Mouse (Mus musculus): ENCODE results near the gene Slc47a2.

Gene Slc47a2

DNA sequence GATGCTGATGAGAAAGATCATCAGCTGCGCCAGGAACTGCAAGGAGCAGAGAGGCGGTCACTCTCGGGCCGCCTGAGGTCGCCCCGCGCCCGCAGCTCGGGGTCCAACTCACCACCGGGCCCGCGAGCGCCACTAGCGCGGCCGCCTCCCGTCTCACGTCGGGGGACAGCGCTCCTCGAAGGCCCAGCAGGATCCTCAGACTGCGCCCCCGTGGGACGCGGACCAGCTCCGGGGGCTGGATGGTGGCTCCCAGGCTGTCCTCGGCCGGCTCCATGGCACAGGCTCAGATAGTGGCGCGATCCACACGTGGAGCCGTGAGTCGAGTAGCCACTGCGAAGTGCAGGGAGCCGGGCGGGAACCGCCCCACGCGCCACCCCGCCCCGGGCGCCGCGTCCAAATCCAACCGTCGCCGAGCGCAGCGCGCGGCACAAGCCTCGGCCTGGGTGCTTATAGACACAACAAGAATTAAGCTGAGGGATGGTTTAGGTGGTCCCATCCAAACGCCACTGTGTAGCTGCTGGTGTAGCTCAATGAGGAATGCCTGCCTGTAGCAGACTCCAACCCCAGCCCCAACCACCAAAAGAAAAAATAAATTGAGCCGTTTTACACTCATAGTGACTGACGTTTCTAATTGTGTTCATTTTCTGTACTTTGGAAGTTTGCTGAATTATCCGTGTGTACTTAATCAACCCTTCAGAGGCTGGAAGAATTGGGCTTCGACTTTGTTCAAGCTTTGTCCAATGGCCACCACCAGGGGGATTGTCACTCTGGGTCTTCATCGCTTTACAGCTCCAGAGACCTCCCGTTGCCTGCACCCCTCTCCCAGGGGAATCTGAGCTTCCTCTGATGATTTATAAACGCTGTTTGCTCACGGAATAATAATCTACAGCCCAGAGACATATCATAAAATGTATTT is at the start of gene Slc47a2:
Gene Slc47a2 (minus strand): TSS at position 356 of the 916 bp plus-strand sequence.
- peak in 1 of 2 experiments; percentile 28 for DNase-seq

DNA sequence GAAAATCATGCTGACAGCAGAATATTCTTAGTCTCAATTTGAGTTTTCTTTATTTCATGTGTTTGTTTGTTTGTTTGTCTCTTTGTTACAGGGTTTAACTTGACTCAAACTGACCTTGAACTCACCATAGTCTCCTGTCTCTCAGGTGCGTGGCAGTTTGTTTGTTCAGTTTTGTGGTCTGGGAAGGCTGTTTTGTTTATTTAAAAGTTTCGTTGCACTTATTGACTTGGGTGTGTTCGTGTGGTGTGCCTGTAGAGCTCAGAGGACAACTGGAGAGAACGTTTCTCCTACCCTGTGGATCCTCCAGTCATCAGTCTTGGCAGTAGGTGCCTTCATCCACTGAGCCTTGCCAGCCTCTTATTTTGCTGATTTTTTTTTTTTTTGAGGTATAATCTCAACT is 46.3 kb upstream of the Slc47a2 start:
- DNase-seq, result no peak

DNA sequence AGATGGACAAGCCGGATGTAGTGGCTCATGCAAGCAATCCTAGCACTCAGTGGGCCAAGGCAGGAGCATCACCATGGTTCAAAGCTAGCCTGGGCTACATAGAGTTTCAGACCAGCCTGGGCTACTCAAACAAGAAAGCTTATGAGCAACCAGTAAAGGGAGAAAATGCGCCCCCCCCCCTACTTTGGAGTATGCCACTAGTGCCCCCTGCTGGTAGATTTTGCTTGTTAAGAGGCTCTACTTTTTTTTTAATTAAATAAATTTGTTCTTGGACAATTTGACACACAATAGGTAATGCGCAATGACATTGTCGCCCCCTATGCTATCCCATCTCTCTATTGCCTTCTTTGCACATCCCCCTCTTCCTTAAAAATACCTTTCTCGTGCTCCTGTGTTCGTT is 45.4 kb upstream of the Slc47a2 start:
- DNase-seq, result peak; percentile 13 to 62

DNA sequence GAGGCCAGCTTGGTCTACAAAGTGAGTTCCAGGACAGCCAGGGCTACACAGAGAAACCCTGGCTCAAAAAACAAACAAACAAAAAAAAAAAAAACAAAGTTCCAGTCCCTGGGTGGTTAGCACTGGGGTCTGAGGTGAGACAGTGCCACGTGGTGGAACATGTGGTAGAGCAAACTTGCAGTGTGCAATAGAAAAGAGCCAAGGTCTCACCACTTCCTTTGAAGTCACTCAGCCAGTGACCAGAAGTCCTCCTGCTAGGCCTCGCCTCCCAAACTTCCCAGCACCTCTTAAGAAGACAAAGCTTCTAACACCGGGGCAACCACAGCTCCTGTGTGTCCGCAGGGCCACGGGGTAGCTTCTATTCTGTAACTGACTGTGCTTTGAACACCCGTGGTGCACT is 44.6 kb upstream of the Slc47a2 start:
- no peak for DNase-seq

DNA sequence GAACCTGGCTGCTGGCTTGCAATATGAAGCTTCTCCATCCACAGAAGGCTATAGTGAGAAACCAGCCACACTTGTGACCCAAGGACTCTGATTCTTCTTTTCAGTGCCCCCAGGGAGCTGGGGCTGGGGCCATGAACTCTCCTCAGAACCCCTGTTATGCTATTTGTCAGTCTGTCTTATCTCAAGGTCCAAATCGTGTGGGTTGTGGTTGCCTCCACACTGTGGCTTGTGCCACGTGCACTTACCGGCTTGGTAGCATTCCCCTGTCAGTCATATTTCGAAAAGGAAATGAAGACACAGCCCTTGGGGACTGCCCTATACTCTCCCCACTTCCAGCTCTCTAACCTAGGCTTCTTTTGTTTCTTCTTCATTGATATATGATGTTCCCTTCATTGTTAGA is 43.1 kb upstream of the Slc47a2 start:
- no peak for DNase-seq

DNA sequence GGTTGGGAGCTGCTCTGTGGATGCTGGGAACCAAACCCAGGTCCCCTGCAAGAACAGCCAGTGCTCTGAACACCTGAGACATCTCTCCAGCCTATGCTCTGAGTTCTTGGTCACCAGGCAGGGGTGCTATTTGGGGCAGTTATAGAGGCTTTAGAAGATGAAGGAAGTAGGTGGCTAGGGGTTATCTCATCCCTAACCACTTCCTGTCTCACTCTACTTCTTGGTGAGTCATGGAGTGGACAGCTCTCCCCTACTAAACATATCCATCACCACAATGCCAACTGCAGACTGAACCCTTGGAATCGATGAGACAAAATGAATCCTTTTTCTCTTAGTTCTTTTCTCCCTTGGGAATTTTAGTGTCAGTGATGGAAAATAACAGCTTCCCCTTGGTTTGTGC is 38.6 kb upstream of the Slc47a2 start:
- DNase-seq, result no peak

DNA sequence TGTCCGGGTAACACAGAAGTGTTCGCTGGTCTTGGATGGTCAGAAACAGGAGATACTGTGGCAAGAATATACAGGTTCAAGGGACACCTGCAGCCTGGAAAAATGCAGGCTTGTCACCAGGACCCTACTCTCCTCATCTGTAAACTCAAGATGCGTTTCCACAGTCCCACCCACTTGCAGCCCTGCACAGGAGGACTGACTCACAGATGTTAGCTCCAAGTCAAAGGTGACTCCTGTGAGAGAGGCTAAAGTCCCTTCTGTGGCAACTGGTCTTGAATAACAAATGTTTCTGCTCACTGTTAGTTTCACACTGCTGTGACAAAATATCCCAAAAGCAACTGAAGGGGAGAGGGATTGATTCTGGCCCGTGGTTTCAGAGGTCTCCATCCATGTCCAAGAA is 36.0 kb upstream of the Slc47a2 start:
- DNase-seq, result no peak

DNA sequence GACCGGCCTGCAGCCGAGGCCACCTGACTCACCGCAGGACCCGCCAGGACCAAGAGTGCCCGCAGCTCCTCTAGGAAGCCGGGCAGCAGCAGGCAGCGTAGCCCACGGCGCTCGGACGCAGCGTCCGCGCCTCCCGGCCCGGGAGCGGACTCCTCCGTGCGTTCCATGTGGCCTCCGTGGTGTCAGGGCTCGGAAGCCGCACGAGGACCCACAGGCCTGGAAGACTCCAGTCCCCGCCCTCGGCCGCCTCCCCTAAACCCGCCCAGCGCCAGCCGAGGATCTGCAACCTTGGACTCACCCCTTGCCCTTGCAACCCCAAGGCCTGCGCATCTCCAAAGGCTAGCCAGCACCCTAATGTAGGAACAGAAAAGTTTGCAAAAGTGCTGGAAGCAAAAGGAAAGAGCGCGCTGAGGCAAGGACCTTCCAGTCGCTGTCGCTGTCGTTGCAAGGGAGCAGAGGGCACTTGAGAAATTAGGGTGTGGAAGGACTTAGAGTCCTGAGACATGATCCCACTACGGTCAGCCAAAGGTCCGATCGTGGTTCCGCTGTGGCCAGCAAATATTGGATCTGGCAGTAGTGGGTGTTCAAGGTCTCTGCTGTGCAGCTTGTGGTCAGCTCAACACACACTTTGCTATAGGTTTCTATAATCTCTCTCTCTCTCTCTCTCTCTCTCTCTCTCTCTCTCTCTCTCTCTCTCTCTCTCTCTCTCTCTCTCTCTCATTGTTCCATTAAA is 35.4 kb upstream of the Slc47a2 start, which contains the start of gene Slc47a1:
Gene Slc47a1 (minus strand): TSS at position 465 of the 733 bp plus-strand sequence.
- DNase-seq, result peak in 1 of 2 experiments; percentile 29

DNA sequence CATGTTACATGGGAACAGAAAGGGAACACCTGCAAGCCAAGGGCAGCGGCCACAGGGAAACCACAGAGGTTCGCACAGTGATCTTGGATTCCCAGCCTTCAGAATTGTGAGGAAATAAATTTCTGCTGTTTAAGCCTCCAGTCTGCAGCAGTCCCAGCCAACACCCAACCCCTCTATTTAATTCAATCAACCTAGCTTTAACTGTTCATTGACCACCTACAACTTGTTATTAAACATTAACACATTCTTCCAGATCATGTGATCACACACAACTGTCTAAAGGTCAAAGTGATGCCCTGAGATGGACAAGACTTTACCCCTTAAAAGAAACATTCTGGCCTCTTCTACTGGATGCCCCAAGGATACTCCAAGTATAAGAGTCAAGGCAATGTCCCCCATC is 26.0 kb upstream of the Slc47a2 start:
- no peak for DNase-seq

DNA sequence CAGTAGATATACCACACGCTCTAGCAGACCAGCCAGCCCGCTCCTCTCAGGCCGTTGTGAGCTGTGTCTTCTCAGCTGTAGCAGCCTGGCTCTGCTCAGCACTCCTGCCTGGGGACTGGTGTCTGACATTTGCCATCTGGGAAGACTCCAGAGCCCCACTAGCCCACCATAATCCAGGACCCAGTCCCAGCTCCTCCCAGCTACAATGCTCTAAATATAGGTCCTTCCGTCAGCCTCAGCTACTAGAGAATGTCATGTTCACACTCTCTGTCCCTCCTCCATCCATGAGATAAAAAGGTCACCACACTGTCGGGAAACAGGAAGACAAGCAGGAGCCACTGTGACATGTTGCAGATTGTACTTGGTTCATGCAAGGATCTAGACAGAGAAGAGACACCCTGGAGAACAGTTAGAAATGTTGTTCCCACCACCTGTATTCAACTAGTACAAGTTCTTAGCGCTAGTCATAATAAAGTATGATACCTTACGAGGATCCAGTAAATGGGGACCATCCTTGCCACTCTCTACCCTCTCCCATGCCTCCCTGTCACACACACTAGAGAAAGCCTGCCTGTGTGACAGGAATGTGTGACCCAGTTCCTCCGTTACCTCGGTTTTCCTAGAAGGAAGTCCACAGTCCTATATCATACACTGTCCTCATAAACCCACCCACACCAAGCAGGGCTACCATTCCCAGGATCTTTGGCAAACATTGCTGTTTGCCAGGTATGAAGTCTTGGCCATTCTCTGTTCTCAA is 24.0 kb upstream of the Slc47a2 start:
- no peak for DNase-seq

DNA sequence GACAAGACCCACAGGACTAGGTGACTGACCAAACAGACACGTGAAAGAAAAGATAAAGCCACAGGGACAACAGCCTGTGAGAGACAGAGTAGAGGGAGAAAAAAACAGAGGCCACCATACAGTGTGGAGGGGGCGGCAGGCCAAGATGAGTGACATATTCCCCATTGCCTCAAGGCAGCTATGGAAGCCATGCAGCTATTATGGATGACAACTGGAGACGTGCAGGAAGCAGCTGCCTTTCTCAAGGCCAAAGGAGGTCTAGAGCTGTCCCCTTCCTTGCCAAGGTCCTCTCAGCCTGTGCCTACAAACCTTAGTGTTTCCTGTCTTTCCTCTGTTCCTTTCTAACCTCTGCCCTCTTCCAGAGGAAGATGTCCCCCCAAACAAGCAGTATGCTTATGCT is 23.3 kb upstream of the Slc47a2 start:
- no peak for DNase-seq

DNA sequence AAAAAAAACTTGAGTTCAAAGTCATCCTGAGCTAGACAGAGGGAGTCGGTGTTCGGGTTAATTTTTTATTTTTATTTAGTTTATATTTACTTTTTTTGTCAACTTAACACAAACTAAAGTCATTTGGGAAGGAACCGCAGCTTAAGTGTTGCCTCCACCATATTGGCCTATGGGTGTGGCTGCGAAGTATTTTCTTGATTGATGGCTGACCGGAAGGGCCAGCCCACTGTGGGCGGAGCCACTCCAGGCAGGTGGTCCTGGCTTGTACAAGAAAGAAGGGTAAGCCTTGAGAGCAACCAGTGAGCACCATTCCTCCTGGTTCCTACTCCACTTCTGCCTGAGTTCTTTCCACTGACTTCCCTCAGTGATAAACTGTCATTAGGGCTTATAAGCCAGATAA is 21.4 kb upstream of the Slc47a2 start:
- no peak for DNase-seq

DNA sequence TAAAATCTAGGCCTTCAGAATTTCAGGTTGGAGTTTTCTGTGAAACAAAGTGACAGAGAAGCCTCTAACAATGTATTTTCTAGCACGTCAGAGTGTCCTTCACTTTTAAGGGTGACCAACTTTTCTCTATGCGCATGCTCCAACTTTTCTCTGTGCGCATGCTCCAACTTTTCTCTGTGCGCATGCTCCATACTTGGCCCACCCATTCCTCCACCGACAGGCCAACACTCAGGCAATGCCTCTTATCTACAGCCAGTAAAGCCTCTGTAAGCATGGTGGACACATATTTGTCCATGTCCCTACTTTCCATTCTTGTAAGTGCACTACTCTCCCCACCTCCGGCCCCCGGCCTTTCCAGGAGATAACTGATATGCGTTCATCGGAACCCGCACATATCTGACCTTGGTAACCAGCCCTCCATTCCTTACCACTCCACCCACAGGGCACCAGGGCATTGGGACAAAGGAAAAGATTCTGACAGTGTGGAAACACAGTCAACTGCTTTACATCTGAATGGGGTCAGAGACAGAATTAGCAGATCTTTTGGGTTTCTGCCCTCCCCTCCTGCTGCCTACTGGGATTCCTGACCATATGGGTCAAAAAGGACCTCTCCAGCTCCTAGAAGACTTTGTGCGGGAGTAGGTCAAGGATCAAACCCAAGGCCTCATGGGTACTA is 19.0 kb upstream of the Slc47a2 start:
- DNase-seq, result no peak

DNA sequence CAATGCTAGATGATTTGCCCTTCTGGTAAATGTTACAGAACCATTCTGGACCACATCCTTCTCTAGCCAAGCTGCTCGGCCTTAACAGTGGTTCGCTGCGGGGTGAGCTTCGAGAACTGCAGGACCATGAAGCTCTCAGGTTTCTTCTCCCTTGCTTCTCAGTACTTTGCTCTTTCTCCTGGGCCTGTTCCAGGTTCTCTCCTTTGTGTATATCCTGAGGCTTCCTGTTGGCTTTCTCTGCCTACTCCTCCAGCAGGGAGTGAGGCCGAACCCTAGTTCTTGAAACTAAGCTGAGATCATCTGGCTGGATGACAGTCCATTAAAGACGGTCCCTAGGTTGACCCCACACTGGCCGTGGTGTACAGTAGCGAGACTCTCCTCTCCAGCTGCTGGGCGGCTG is 13.9 kb upstream of the Slc47a2 start:
- no peak for DNase-seq

DNA sequence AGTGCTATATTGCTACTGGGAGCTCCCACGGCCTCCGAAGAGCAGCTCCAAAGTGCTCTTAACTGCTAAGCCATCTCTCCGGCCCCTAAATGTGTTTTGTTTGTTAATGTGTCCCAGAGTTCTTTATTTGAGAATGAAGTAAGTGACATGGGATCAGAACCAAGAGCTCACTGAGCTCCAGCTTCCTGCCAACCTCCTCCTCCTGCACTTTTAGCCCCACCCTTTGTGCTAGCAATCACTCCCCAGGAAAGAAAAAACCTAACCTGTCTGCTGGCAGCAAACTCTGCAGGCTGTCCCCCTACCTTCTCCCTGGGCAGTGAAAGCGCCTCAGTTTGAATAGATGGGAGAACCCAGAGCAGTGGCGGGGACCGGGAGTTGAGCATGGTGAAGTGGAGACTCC is 13.5 kb upstream of the Slc47a2 start:
- DNase-seq, result no peak

DNA sequence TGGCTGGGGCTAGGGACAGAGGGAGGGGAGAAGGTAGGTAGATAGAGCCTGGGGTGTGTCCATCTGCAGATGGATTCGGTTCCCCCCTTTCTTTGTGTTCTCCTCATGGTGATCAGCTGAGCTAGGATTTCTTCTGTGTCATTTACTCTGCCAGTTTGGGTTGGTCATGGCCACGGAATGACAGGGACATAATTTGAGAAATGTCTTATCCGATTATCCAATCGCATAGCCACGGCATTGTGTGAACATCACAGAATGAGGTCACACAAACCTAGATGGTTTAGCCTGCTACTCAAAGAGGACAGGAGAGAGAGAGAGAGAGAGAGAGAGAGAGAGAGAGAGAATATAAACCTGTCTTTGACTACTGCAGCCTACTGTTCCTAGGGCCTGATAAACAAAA is 12.7 kb upstream of the Slc47a2 start:
- no peak for DNase-seq

DNA sequence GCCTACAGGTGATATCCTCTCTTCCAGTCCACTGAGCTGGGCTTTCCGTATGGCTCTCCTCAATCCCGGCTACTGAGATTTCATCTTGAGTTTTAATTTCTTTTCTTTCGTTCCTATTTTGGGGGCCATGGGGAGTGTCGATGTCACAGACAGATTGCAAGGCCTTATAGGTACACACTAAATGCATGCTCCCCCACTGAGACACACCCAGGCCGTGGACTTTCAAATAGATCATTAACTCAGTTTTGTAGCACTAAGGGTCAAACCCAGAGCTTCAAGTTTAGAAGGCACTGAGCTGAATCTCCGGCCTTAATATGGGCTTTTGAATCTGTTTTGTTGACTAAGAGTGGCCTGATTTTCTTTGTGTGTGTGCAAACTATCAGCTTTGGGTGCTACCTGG is 11.7 kb upstream of the Slc47a2 start:
- no peak for DNase-seq

DNA sequence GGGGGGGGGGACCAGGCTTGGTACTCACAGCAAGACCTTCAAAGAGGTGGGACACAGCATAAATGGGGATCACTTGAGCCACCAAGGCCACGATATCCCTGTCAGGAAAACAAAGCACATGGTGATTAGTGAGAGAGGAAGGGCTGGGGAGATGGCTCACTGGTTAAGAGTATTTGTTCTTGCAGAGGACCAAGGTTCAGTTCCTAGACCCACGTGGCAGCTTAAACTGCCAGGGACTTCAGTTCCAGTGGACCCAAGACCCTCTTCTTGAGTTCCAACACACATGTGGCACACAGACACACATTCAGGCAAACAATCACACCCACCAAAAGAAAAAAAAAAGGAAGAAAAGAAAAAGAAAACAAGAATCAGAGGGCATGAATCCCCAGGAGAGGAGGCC is 10.4 kb upstream of the Slc47a2 start:
- DNase-seq, result no peak

DNA sequence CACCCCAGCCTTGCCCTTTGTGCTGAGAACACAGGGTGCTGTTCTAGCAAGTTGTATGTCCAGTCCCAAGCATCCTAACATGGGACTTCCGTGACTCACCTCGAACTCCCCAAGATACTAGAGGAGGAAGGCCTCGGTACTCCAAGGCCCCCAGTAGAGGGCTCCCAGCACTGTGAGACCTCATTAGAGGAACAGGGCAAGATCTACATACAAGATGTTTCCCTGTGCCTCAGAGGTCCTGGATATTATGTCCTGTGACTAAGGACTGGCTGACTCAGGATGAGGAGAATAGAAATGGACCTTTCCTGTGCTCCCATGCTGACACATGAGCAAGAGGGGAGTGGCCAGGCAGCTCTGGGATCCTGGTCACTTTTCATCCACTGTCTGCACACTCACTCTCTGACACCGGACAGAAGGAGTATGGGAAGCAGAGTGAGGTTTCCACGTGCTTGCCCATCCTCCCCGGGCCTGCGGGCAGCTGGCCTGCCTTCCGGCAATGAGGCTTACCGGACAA is 9.5 kb upstream of the Slc47a2 start:
- DNase-seq, result no peak

DNA sequence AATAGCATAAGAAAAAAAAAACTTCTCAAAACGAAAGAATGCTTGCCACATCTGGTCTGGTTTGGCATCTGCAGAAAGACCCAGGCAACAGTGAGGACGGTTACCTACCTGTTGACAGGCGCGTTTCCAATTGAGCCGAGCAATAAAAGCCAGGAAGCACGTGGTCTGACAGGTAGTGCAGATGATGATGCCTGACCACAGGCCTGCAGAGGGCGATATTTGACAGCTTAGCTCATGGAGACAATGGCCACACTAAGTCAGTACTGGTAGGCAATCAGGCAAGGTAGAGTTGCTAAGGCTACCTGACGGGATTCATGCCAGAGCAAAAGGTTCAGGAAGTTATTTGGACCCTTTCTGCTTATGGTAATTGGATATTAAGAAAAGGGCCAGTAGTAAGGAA is 6.7 kb upstream of the Slc47a2 start:
- peak; percentile 85 to 93 for DNase-seq

DNA sequence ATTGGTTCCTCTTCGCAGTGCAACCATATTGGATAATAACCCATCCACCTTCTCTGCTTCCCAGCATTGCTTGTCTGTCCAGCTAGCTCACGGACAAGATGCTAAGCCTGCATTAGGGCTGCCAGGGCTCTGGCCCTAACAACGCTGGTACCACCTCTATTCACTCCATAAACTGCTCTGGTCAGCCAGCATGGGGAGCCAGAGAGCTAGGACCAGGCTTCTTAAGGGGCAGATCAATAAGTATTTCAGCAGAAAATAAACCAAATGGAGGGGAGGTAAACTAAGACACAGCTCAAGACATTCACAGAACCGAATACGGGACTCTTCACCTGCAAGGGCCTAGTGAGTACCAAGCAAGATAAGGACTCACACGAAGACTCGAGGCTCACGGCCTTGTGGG is 3.5 kb upstream of the Slc47a2 start:
- no peak for DNase-seq

DNA sequence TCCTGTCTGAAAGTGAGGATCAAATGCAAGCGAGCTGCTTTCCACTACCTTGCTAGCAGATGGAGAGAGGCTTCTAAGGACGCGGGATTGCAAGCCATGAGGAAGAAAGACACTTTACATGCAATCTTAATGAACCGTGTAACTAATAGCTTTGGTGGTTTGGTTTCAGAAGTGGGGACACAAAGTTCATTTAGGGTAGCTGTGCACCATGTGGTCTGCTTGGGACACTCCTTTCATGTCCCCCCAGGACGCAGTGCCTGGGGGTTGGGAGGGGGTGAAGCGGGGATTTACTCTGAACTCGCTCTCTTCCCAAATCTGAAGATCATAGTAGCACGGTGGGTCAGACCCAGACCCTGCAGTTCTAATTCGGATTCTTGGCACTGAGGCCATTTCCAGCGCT is 689 bp downstream of the Slc47a2 start:
- DNase-seq, result no peak

DNA sequence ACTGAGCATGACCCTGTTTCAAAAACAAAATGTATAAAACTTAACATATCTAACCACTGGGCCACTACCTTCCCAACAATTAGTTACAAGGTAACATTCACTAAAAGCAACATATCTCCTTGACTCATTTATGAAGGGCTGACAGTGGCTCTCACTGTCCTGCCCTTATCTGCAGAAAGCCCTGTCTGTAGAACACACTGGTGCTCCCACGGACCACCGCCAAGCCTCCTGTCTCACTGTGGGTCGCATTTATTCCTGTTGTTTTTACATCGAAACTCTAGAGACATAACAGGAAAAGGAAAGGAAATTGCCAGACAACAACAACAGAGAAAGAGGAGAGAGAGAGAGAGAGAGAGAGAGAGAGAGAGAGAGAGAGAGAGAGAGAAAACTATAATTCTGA is 1.4 kb downstream of the Slc47a2 start:
- DNase-seq, result no peak

All from cerebellum, postnatal 25 days (tissue).